Mouse (Mus musculus) left cerebral cortex, postnatal 36 days (tissue): ENCODE measurements at regions not wholly inside any gene's neighbourhood (a gene's known extent, or its start where the extent isn't known, plus 50 kb on each side); places are given as distances from the start of the nearest gene placed in this dataset.
A peak's percentile ranks its signal among the peaks of the same experiment; 100 is the strongest.

Experiments
- DNase-seq, 2 experiments: peaks; one replicate each; pipeline ENCODE4 v3.0.0; 2021 to 2022; ENCODE audit warnings: low spot score in 2 of 2, mixed read lengths in 1 of 2
- intact Hi-C: fragments of 180-260 bp; cut with DNase I; formaldehyde crosslinking; loops from one replicate; pipeline ENCODE4 v1.15.1; 2025

- DNase-seq = no peak
Measured at GRCm38 (mm10) chr15:12066857-12067211, 50.8 kb upstream of the Zfr start.

GRCm38 (mm10) chr15:12066176-12066856 lies 51.3 kb upstream of the Zfr start:
- intact Hi-C loops = no loop called here
- peak; percentile 48 to 70 for DNase-seq

More at GRCm38 (mm10) chr15:12066857-12067211, 50.8 kb upstream of the Zfr start:
- intact Hi-C loops = no loop called here

GRCm38 (mm10) chr15:12054870-12055269 lies 58.1 kb upstream of the Sub1 start:
- DNase-seq = no peak
- intact Hi-C loops = no loop called here

GRCm38 (mm10) chr15:12053610-12054009 lies 56.8 kb upstream of the Sub1 start:
- intact Hi-C loops = no loop called here
- no peak for DNase-seq

- peak in 1 of 2 experiments; percentile 38 for DNase-seq
- intact Hi-C loops = no loop called here
Measured at GRCm38 (mm10) chr15:12048965-12049364, 52.2 kb upstream of the Sub1 start.

- intact Hi-C loops = no loop called here
- no peak for DNase-seq
Measured at GRCm38 (mm10) chr15:12048214-12048507, 51.4 kb upstream of the Sub1 start.

GRCm38 (mm10) chr15:12047349-12048213 lies 50.8 kb upstream of the Sub1 start:
- DNase-seq = no peak
- intact Hi-C loops = no loop called here
